ENCODE assay signal across 19 mouse cellular contexts in genomic region chr16:90139696-90140095, GRCm38 (mm10). TPM values are rescaled to one million over a fixed set of nuclear protein-coding genes. Genes with fewer than 3 reads are reported as not detected.
DNase-seq lines count a peak whose midpoint lies in the region; ATAC-seq and TF ChIP-seq lines count a peak whose summit lies in the region.
"Had no signal": no experiment of that assay in that cellular context is flagged by ENCODE, and none has a peak within 500 bp of the region (broad histone marks: within the 10 kb centered on the region; RNA-seq: fewer than 3 reads in every experiment).

No protein-coding gene starts in this region.

- H3K4me3 ChIP-seq in heart, embryonic 10.5 days, result no peak overlapping the region
- H3K4me3 ChIP-seq in heart, embryonic 11.5 days (ENCODE audit: low read depth, low read length), result no peak overlapping the region
- H3K4me3 ChIP-seq in neural tube, embryonic 13.5 days, result no peak overlapping the region
- no peak overlapping the region for H3K4me3 ChIP-seq in olfactory bulb, adult 2 months (ENCODE audit: insufficient read depth, low read depth, low read length)
- H3K4me3 ChIP-seq: forebrain, embryonic 12.5 days; midbrain, embryonic 15.5 days had no signal

- no peak for TF ChIP-seq POLR2A in olfactory bulb, adult 2 months (IDR thresholded peaks at IDR 0.05; ENCODE audit: insufficient read depth, low read depth, low read length)

- H3K36me3 ChIP-seq in heart, embryonic 10.5 days, result peaks cover 16% of the 10 kb centered on the region
- H3K36me3 ChIP-seq in heart, embryonic 11.5 days (ENCODE audit: control insufficient read depth, insufficient read depth, low read length), result 0 out of 2 replicates have a peak, but pooled peaks cover 2% of the 10 kb centered on the region
- peaks cover 15% of the 10 kb centered on the region for H3K36me3 ChIP-seq in neural tube, embryonic 13.5 days
- H3K36me3 ChIP-seq: midbrain, embryonic 15.5 days had no signal

- H3K4me1 ChIP-seq in heart, embryonic 10.5 days, result peaks cover 43% of the 10 kb centered on the region
- H3K4me1 ChIP-seq in heart, embryonic 11.5 days (ENCODE audit: control insufficient read depth, insufficient read depth, low read length), result peaks cover 17% of the 10 kb centered on the region
- H3K4me1 ChIP-seq in neural tube, embryonic 13.5 days (replicated peaks), result peaks cover 38% of the 10 kb centered on the region
- H3K4me1 ChIP-seq in olfactory bulb, adult 2 months (ENCODE audit: control insufficient read depth, insufficient read depth, low read length), result peaks cover 19% of the 10 kb centered on the region

- no peak overlapping the region for H3K4me2 ChIP-seq in heart, embryonic 11.5 days
- 0 out of 2 replicates have a peak overlapping the region, but pooled peaks have one; percentile 4 for H3K4me2 ChIP-seq in neural tube, embryonic 13.5 days
- H3K4me2 ChIP-seq: forebrain, embryonic 12.5 days; midbrain, embryonic 15.5 days had no signal

- DNase-seq in heart, embryonic 10.5 days (ENCODE audit: low spot score), result no peak
- DNase-seq in neural tube, embryonic 10.5 days (ENCODE audit: extremely low spot score, low spot score), result no peak
- peak; percentile 83 to 91 for DNase-seq in adrenal gland, postnatal 36 days
- no peak for DNase-seq in retina, postnatal 1 day
- no peak for DNase-seq in heart, adult 8-10 months (ENCODE audit: low spot score)
- DNase-seq: cerebellum, adult 18-20 months; embryo, embryonic 11 days; gastrocnemius, postnatal 14 days; heart, postnatal 14 days; kidney, adult 9 months; layer of hippocampus, postnatal 36 days; lung, postnatal 4 days; thymus, adult 2 months had no signal

- 0 out of 2 replicates have a peak overlapping the region, but pooled peaks have one; percentile 49 for H3K27ac ChIP-seq in heart, embryonic 10.5 days
- no peak overlapping the region for H3K27ac ChIP-seq in heart, embryonic 11.5 days (ENCODE audit: low read depth, low read length)
- H3K27ac ChIP-seq in neural tube, embryonic 13.5 days (replicated peaks), result no peak overlapping the region
- peak overlapping the region; percentile 39; the same call in 1 of the 2 replicates for H3K27ac ChIP-seq in olfactory bulb, adult 2 months (ENCODE audit: insufficient read depth, low read depth, low read length)
- H3K27ac ChIP-seq: forebrain, embryonic 12.5 days; liver, embryonic 14.5 days; midbrain, embryonic 15.5 days had no signal

- H3K9me3 ChIP-seq in heart, embryonic 10.5 days, result no peaks in the 10 kb centered on the region
- H3K9me3 ChIP-seq in heart, embryonic 11.5 days (replicated peaks; ENCODE audit: control insufficient read depth, low read length), result no peaks in the 10 kb centered on the region; the same call in 1 of the 2 replicates
- no peaks in the 10 kb centered on the region for H3K9me3 ChIP-seq in neural tube, embryonic 13.5 days
- H3K9me3 ChIP-seq: midbrain, embryonic 15.5 days had no signal

- no peak for TF ChIP-seq CTCF in olfactory bulb, adult 2 months (IDR thresholded peaks at IDR 0.05; ENCODE audit: insufficient read depth, low read depth, low read length)

- 32% methylated on average over 9 of the region's 9 CpGs for WGBS in heart, embryonic 10.5 days
- WGBS in heart, embryonic 11.5 days (ENCODE audit: insufficient replicate concordance), result 37% methylated on average over 9 of the region's 9 CpGs
- 50% methylated on average over 9 of the region's 9 CpGs for whole genome bisulfite sequencing in neural tube, embryonic 13.5 days
- 34% methylated on average over 9 of the region's 9 CpGs for WGBS in olfactory bulb, adult 2 months

- H3K9ac ChIP-seq in heart, embryonic 11.5 days (ENCODE audit: low read depth, low read length), result no peak overlapping the region
- H3K9ac ChIP-seq in neural tube, embryonic 13.5 days, result no peak overlapping the region
- H3K9ac ChIP-seq: forebrain, embryonic 12.5 days; liver, embryonic 14.5 days; midbrain, embryonic 15.5 days had no signal

- ATAC-seq in heart, embryonic 11.5 days (replicated peaks; ENCODE audit: insufficient number of reproducible peaks, low FRiP score, low TSS enrichment), result no peak
- no peak for ATAC-seq in neural tube, embryonic 13.5 days (ENCODE audit: low read depth)
- ATAC-seq: midbrain, embryonic 15.5 days had no signal

- H3K27me3 ChIP-seq in heart, embryonic 10.5 days (ENCODE audit: insufficient read depth, poor library complexity, severe bottlenecking), result no peaks in the 10 kb centered on the region
- H3K27me3 ChIP-seq in heart, embryonic 11.5 days (ENCODE audit: control insufficient read depth, insufficient read depth, low read length), result no peaks in the 10 kb centered on the region
- H3K27me3 ChIP-seq in neural tube, embryonic 13.5 days, result no peaks in the 10 kb centered on the region
- H3K27me3 ChIP-seq: forebrain, embryonic 12.5 days; midbrain, embryonic 15.5 days had no signal

RNA-seq across cellular contexts. Expression of gene Tiam1, which starts 3.9 kb away (rescaled TPM):
- polyA plus RNA-seq in heart, embryonic 10.5 days (2016; fragmentation: Nextera tagmentation; extraction: Ambion mirVana), result 13.3 and 16.4 TPM in 2 replicates
- 18.9 and 24.9 TPM in 2 replicates for polyA plus RNA-seq in heart, embryonic 11.5 days (2014; fragmentation: Nextera tagmentation; extraction: Ambion mirVana)
- polyA plus RNA-seq in neural tube, embryonic 13.5 days (2015; fragmentation: Nextera tagmentation; extraction: Ambion mirVana), result 21.2 and 21.9 TPM in 2 replicates
- total RNA-seq in adrenal gland, postnatal 36 days (2021), result 10 to 100 TPM; 80.7 to 96.3 TPM
- 370 TPM in 1 of 2 replicates, not detected in the other for polyA plus RNA-seq in olfactory bulb, adult 2 months (2012; ENCODE audit: insufficient read depth, insufficient read length, low replicate concordance, missing spikeins)
- 1 to 10 TPM; 4.7 to 7.3 (median 6.7) TPM for total RNA-seq in heart, adult 8-10 months (2022)

Comparison
In these comparisons a context has a peak if more than half of its experiments do, and no peak if none do; other contexts are left out.
1. H3K27ac ChIP-seq: peak in heart, embryonic 10.5 days (single experiment) and olfactory bulb, adult 2 months (single experiment); none in heart, embryonic 11.5 days (single experiment) and neural tube, embryonic 13.5 days (single experiment).
2. DNase-seq: peak in adrenal gland, postnatal 36 days (2 of 2); none in heart, embryonic 10.5 days (single experiment), neural tube, embryonic 10.5 days (single experiment), retina, postnatal 1 day (single experiment) and heart, adult 8-10 months (single experiment).